Mouse (Mus musculus) left cerebral cortex, adult 11 months (tissue): ENCODE data around the gene Defb29.

ENCODE experiments used
- DNase-seq: peaks from one replicate; pipeline ENCODE4 v3.0.0; 2022; ENCODE audit warnings: low spot score

Defb29 gene

DNA sequence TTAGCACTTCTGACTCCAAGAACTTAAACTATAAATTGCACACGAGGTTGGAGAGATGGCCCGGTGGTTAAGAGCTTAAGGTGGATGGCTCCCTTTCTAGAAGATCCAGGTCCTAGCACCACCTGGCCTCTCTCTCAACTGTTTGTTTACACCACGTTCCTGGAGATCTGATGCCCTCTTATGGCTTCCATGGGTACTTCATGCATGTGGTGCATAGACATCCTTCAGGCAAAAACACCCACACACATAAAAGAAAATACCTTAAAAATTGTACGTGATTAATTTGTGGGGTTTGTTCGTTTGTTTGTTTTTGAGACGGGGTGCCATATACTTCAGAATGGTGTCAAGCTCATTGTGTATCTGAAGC lies 39.1 kb downstream of the Defb29 start:
- DNase-seq: no peak

DNA sequence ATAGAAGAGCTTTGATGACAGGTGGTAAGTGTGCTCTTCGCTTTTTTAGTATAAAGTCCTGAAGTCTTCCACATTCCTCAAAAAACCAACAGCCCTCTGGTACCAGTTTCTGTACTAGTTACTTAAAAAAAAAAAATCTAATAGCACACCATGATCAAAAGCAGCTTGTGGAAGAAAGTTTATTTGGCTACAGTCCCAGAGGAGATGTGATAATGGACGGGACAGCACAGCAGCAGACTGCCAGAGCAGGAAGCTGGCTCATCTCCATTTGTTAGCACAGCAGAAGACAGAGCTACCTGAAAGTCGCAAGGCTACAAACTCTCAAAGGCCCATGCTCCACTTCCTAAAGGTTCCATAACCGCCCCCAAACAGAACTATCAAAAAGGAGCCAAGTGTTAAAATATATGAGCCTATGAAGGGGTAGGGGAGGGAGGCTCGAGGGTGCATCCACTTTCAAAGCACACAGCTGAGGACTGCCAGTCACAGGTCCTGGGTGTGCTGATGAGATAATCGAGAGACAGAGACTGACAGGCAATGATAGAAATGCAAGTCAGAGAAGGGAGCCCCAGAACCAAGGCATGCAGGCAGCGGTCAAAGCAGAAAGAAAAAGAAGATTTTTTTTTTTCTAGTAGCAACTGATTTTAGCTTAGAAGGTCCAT lies 39.6 kb downstream of the Defb29 start:
- DNase-seq: no peak

DNA sequence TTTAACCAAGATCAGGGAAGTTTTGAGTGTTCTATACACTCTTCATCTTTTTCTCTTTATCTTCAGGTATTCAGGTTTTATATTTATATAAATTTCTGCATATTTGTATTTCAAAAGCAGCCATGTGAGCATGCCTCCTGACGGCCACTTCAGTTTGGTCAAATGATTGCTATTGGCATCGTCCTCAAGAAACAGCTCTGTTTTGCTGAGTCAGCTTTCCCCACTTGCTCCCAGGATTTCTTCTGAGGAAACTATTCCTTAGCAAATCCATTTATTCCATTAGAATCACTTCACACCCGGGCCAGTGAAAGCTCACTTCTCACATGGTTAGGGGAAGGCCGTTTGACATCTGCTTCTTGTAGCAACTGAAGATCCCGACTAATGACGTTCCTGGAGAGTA lies 41.9 kb downstream of the Defb29 start:
- DNase-seq: no peak

- DNase-seq: no peak
Measured at GRCm38 (mm10) chr2:152493151-152493550, 46.7 kb downstream of the Defb29 start.

GRCm38 (mm10) chr2:152490038-152490437 lies 49.9 kb downstream of the Defb29 start, which contains the start of gene Defb22:
Gene Defb22, minus strand, starts transcription at chr2:152490138.
- no peak for DNase-seq
